Mouse (Mus musculus) layer of hippocampus, postnatal 36 days (tissue): ENCODE data around the gene Mtmr12. TPM values are rescaled to one million over a fixed set of nuclear protein-coding genes. Genes with fewer than 3 reads are reported as not detected.
"Not testable (repeated sequence)": the region's sequence is repeated elsewhere in the genome, so short reads cannot be mapped to it uniquely, and the experiment has no call there.

Experiments used
- DNase-seq, 2 experiments: peaks; one replicate each; pipeline ENCODE4 v3.0.0; 2022
- total RNA-seq, 2 experiments: library from RNA; stranded (reverse); gene quantifications; 2 replicates each; pipeline ENCODE4 v1.2.3; 2021

The Mtmr12 gene
- total RNA-seq, result 10 to 100 TPM; 55.4 to 58.1 TPM

GRCm38 (mm10) chr15:12204319-12205159 lies at the start of gene Mtmr12:
Gene Mtmr12 (plus strand): TSS chr15:12205028.
- peak; percentile 99 to 100 for DNase-seq

- DNase-seq, result no peak
These were observed 26.7 kb upstream of the Mtmr12 start for GRCm38 (mm10) chr15:12178126-12178525.

DNA sequence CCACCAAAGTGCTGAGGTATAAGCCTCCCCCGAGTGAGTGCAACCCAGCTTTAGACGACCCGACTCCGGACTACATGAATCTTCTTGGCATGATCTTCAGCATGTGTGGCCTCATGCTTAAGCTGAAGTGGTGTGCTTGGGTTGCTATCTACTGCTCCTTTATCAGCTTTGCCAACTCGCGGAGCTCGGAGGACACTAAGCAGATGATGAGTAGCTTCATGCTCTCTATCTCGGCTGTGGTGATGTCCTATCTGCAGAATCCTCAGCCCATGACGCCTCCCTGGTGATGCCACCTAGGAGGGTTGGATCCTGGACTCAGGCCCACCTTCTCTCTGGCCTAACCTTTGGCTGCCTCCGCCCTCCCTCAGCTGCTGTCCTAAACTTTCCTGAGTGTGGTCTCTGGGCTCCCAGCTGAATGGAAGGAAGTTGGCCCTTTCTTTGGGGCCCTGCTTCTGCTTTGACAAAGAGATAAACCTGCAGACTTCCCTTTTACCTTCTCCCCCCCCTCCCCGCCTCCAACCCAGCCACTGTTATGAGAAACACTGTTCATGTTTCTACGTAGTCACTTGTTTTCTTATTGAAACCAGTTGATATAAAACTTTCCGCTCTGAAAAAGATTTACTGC lies 23.5 kb upstream of the Mtmr12 start:
- DNase-seq, result not testable (repeated sequence)

GRCm38 (mm10) chr15:12193880-12194816 lies 10.7 kb upstream of the Mtmr12 start:
- no peak for DNase-seq

DNA sequence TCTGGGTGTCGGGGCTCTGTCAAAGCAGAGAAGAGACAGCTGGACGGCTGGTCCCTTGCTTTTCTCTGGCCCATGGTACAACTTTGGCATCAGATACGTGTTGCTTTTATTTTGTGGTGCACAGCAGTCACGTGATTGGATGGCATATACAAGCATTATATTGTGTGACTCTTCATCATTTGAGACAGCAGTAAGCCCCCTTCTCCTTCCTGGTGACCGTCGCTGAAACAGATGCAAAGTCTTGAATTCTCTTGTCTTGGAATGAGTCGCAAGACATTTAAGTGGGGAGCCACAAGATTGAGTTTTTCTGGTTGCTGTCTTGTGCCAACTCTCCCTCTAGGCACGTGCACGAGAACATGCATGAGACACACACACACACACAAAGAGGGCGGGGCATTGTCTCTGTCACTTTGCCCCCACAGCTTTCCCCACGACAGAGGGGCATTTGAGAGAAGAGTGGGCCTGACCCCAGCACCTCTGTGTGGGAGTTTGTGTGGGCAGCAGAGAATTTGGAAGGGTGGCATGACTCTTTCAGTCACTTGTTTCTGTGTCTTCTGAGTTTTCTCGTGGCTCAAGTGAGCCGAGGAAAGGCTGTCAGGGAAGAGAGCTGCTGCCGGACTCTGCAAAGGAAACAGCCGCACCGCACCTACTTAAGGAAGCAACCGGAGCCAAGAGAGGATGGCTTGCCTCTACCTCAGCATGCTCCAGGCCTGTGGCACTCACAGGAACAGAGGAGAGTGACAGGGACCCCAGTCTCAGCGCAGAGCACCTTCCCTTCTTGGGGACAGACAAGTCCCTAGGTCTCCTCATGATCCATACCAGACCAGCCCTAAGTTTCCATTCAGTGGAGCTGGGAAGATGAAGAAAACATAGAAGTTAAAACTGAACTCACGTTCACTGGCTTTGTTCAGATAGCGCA lies 9.8 kb upstream of the Mtmr12 start:
- DNase-seq, result no peak

DNA sequence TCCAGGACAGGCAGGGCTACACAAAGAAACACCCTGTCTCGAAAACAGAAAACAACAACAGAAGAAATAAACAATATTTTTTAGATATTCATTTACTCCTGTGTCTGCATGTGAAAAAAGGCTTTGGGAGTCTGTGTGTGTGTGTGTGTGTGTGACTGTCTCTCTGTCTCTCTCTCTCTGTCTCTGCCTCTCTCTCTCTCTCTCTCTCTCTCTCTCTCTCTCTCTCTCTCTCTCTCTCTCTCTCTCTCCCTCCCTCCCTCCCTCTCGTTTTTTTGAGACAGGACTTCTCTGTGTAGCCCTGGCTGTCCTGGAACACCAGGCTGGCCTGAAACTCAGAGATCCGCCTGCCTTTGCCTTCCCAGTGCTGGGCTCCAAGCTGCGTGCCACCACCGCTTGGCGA lies 8.9 kb upstream of the Mtmr12 start:
- no peak for DNase-seq

DNA sequence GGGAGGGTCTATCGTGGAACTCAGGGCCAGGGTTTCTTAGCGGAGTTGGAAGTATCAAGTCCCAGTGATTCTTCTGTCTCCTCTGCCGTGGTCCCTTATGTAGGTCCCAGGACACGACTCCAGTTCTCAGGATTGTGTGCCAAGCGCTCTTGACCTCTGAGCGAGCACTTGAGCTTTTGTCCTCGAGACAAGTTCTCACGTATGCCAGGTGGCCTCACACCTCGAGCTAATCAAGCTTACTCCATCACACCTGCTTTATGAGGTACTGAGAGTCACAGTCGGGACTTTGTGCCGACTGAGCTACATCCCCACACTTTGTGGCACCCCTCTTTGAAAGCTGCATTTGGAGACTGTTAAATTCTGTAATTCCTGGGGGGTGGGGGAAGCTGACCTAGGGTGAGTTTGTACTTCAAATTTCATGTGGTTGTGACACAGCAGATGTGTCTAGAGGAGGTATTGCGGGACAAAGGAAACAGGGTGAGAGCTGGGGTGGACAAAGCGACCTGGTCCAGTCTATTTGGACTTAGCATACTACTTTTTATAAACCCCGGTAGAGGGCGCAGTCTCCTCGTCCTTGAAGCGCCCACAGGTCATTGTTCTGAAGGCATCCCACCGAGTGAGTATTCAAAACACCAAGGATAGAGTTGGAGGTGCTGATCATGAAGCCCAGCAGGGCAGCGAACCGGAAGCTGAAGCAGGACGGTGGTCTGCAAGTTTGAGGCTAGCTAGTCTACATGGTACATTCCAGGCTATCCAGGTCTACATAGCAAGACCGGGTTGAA lies 8.2 kb upstream of the Mtmr12 start:
- no peak for DNase-seq

DNA sequence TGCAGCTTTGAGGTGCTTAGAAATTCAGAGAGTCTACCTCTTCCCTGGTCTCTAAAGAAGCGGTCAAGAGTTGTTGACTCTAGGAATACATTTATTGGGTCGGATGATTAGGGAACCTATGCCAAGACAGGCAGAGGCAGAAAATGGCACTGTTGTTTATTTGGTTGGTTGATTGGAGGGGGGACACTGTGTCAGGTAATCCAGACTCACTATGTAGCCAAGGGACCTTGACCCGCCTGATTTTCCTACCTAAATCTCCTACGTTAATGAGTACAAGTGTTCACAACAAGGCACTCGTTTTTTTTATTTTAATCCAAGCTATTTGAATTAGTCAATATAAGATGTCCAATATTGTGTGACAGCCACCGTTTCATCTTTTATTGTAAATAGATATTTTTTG lies 7.5 kb upstream of the Mtmr12 start:
- DNase-seq, result no peak

GRCm38 (mm10) chr15:12200021-12200420 lies 4.8 kb upstream of the Mtmr12 start:
- no peak for DNase-seq

DNA sequence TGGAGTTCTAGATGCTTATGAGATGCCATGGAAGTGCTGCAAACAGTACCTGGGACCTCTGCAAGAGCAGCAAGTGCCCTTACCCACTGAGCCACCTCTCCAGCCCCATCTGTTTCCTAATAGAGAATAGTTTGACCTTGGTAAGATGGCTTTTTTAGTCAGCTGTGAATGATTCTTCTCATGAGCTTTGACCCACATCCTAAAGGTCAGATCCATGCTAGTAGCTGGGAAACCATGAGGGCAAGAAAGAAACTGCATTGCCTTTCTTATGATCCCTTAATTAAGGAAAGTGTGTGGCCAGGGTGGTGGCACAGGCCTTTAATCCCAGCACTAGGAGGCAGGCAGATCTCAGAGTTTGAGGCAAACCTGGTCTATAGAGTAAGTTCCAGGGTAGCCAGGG lies 3.0 kb upstream of the Mtmr12 start:
- no peak for DNase-seq

DNA sequence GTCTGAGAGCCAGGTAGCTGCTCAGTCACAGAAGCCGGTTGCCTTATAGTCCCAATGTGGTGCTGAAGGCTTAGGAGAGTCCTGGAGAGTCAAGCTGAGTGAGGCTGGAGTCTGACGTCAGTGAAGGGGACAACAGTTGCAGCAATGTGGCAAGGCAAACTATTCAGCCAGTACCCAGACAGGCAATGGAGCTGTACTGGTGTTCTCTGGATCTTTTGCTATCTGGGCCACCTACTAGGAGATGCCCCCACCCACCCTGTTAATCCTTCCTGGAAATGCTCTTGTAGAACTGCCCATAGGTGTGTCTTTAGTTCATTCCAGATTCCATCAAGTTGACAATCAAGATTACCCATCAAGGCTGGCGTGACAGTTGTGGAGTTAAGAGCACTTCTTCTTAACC lies 2.4 kb upstream of the Mtmr12 start:
- DNase-seq, result no peak

GRCm38 (mm10) chr15:12203008-12203407 lies 1.8 kb upstream of the Mtmr12 start:
- DNase-seq, result not testable (repeated sequence)

DNA sequence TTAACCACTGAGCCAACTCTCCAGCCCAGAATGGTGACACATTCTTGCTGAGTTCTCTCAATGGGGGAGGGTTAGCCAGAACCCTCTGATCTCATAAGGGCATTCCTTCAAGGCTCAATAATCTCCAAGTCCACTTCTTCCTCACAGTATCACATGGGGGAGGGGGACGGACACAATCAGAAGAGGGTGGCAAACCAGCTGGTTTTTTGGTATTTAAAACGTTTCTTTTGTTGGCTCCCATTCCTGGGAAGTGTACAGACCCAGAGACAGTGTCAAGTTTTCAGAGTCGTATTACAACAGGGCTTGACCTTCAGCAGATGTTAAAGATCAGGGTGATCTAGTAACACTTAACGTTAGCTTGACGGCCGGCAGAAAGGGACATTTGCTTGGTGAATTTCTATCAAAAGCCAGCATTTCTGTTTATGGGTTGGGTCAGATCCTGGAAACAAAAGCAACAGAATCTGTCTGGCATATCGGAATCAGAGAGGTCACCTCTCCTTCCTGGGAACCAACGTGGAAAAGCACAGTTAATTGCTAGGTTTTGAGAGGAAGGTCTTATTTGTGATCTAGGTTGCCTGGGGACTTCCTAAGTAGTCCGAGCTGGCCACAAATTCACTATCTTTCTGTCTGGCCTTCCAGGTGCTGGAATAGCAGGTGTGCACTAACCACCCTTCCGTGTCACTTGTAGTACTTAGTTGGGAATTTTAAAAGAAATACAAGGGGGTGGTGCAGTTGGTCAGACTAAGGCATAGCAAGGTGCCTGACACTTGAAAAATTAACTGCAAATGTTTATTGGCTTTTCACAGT lies 1.1 kb upstream of the Mtmr12 start:
- no peak for DNase-seq

DNA sequence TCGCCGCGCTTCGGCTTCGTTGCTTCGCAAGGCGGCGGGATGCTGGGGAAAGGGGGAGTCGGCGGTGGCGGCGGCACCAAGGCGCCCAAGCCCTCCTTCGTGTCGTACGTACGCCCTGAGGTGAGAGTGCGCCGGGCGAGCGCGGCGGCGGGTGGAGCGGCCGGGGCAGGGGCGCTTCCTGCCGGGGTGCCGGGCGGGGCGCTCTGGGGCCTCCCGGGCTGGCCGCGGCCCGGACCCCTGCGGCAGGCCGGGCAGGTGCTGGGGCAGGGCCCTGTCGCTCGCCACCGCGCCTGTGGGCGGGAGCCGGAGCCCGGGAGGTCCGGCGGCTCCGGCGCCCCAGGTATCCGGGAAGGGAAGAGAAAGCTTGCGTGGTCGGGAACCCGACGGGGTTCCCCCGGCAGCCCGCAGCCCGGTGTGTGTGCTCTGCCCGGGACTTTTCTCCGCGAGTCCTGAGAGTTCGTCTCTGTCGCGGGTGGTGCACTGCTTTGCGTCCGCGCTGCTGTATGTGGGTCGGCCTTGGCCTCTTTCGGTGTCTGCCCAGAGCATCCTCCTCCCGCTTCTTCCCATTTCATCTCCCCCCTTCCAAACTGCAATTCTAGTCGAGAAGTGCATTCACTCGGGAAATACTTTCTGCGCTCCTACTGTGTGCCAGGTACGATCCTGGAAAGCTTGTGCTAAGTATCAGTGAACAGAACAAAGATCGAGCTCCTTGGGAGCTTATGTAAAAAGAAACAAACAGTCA lies 503 bp downstream of the Mtmr12 start:
- DNase-seq, result no peak

DNA sequence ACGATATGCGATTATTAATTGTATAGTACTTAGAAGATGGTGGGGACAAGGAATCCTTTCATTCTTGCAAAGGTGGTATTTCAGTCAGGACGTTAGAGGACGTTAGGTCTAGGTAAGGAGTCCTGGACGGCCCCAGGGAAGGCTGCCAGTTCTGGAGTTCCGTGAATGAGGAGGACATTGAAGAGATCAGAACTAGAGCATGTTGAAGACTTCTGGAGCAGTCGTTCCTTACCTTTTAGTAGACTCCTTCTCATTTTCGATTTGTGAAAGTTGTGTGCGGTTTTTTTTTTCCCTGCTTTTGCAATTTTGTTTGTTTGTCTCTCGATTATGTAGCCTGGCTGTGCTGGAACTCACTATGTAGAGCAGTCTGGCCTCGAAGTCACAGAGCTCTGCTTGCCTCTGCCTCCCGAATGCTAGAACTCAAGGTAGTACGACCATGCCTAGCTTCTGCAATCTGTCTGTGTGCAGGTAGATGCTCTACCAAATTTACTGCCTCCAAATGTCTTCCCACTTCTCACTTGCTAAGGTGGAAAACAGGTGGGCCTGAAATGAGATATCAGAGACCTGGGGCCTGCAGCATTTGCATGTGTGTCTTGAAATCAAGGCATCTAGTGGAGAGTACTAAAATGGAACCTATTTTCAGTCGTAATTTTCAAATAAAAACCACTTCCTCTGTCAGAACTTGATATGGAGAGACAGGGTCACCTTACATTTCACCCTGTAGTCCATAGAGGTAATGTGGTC lies 1.2 kb downstream of the Mtmr12 start:
- DNase-seq, result no peak

GRCm38 (mm10) chr15:12206646-12207222 lies 1.9 kb downstream of the Mtmr12 start:
- no peak for DNase-seq

GRCm38 (mm10) chr15:12207556-12208090 lies 2.8 kb downstream of the Mtmr12 start:
- DNase-seq, result no peak

- DNase-seq, result peak; percentile 75 to 81
These were observed 6.7 kb downstream of the Mtmr12 start for GRCm38 (mm10) chr15:12211577-12211976.
